Mouse (Mus musculus) frontal cortex, postnatal 14 days (tissue): ENCODE data around the gene Trappc2l.
A peak's percentile ranks its signal among the peaks of the same experiment; 100 is the strongest.

ENCODE experiments used
- DNase-seq, 2 experiments: peaks; one replicate each; pipeline ENCODE4 v3.0.0; 2022; ENCODE audit warnings: low spot score in 2 of 2

Gene Trappc2l

DNA sequence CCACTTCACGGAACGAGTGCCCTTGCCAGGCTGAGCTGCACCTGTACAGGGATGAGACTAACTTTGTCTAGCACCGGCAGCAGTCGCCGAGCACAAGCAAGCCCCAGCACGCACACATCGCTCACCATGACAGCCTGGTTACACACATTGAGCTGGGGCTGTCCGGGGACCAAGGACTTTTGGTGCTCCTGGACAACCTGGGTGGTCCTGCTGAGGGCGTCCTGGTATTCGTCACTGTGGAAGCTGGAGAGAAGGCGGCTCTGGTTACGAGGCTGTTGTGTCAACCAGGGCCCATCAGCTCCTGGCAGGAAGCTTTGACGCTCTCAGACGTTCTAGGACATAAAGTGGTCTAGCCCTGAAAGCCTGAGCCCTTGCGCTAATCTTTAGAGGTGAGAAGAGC is 30.5 kb upstream of the Trappc2l start:
- DNase-seq: no peak

- no peak for DNase-seq
These were observed 26.5 kb upstream of the Trappc2l start for GRCm38 (mm10) chr8:122584981-122585380.

DNA sequence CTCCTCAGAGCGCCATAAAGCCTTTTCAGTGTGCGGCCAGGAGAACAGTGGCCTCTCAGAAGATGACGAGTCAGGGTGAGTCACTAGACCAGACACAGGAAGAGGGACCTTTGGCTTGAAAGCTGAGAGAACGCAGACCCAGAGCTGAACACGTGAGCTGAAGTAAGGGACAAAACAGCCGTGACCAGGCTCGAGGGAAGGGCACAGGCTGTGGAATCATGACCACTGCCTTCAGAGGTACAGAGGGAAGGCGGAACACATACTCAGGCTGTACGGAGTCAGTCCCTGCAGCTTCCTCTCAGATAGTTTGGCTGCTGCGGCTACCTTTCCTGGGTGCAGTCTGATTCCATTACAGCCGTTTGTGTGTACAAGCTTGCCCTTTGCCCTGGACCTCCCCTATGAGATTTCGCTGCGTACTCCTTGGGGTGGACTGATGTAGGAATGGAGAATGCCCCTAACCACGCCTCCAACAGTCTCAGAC is 26.0 kb upstream of the Trappc2l start:
- no peak for DNase-seq

- DNase-seq: no peak
These were observed 25.3 kb upstream of the Trappc2l start for GRCm38 (mm10) chr8:122586171-122586570.

DNA sequence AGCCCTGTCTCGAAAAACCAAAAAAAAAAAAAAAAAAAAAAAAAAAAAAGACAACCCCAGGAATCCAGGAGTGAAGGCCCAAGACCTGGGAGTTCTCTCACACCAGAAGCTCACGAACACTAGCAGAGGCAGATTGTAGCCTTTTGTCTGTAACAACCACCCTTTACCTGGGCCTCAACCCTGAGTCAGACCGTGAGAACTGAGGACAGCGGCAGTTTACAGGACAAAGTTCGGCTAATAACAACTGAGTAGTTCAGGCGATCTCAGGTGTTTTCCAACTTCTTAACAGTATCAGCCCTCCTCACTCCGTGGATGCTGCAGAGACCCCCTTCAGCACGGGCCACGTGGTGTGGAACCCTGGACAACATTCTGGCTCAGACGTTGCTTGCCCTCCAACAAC is 24.7 kb upstream of the Trappc2l start:
- no peak for DNase-seq

- DNase-seq: no peak
These were observed 18.2 kb upstream of the Trappc2l start for GRCm38 (mm10) chr8:122593240-122593639.

DNA sequence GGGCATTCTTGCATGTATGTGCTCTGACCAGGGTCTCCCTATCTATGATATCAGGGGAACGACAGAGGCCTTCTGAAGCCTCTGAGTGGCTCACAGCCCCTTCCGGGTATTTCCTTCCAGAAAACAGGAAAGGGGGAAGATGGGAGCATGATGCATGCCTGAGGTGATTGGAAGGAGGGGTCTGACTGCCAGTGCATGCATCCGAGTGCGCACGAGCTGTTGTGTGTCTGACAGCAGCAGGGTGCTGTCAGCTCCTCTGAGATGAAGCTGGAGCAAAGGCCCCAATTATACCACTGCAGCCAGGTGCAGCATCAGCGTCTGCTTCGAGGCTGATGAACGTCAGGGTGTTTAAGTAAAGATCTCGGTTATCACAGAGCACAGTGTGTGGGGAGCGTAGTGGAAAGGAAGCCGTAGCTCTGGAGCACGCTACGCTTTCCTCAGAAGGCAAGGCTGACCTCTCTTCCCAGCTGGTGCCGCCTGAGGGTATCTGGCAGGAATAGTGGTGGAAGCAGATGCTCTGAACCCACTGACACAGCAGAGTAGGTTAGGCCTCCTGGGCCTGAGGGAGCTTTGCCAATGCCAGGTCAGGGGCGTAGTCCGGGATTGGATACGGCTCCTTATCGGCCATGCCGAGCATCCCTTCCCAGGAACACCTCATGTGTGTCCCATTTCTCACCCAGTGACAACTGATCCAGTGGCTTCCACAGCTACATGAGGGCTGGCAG is 17.5 kb upstream of the Trappc2l start:
- DNase-seq: no peak

- no peak for DNase-seq
These were observed 15.4 kb upstream of the Trappc2l start for GRCm38 (mm10) chr8:122596031-122596430.

- no peak for DNase-seq
These were observed 10.8 kb upstream of the Trappc2l start for GRCm38 (mm10) chr8:122600666-122601065.

DNA sequence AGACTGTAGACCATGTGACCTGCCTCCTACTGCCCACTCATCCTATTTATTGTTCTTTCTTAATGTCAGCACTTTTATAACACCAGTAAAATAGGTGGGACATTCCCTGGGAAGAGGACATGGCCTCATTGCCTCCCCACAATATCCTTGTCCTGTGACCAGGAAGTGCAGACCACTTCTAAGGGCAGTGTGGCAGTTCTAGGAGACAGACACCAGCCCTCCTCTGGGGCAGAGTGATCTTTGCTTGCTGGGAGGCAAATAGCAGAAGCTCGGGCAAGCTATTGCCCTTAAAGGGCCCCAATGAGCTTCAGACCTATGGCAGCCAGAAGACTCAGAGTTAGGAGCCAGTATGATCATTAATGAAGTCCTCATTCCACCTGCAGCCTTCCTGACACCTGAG is 6.8 kb upstream of the Trappc2l start:
- DNase-seq: no peak

DNA sequence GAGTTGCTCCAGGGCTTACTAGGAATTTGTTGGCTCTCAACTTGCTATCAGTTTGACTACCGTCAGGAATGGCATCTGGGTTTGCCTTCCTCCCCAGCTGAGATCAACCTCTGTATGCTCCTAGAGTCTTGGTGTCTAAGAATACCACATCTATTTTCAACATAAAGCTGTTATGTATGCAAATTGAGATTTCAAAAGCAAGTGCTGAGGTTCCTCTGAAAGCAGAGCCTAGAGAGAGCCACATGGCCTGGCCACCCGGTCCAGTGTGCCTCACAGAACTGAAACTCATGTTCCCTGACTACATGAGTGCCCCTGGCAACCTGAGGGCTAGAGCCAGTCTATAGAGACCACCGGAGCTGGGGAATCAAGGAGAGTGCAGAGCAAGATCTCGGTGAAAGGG is 6.1 kb upstream of the Trappc2l start:
- no peak for DNase-seq

GRCm38 (mm10) chr8:122606810-122607209 is 4.6 kb upstream of the Trappc2l start:
- DNase-seq: no peak

DNA sequence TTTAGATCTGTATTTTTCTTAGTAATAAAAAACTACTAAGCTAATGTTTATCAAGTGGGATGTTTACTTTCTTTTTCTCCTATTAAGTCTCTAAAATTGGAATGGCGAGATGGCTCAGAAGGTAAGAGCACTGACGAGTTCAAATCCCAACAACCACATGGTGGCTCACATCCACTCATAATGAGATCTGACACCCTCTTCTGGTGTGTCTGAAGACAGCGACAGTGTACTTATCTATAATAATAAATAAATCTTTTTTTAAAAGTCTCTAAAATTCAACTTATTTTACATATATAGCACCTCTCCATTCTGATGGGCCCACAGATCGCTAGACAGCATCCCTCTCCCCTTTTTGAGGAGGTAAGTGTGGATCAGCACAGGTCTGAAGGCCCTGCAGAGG is 1.2 kb upstream of the Trappc2l start:
- DNase-seq: no peak

- no peak for DNase-seq
These were observed 695 bp upstream of the Trappc2l start for GRCm38 (mm10) chr8:122610612-122611277.

- DNase-seq: no peak
These were observed 4.9 kb downstream of the Trappc2l start for GRCm38 (mm10) chr8:122616181-122616905.

GRCm38 (mm10) chr8:122617947-122618546 is 6.6 kb downstream of the Trappc2l start:
- DNase-seq: peak in 1 of 2 experiments; percentile 59

DNA sequence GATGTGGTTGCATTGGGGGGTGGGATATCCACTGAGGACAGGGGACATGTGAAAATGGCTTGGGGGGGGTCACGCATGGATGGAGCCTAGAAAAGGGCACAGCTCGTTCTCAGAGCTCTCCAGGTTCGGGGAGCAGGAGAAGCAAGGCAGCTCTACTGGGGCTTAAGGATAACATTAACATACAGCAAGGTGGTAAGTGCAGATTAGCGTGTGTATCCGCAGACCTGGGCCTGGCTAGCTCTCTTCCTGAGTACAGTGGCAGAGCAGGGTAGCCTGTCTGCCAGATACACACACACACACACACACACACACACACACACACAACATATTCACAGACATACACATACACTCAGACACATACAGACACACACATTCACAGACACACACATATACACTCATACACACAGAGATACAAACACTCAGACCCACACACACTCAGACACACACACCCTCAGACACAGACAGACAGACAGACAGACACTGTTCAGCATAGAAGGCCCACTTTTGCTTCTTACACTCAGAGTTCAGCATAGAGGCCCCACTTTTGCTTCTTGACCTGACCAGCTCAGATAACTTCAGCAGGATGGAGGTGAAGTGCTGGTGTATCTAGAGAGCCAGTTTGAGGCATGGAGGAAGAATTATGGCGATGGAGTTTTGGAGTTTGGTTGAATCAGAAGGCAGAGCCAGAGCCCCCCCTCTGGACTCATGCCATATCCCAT is 7.4 kb downstream of the Trappc2l start:
- DNase-seq: no peak

- DNase-seq: no peak
These were observed 9.0 kb downstream of the Trappc2l start for GRCm38 (mm10) chr8:122620446-122620845.

GRCm38 (mm10) chr8:122622727-122623126 is 11.3 kb downstream of the Trappc2l start, which contains the start of gene Pabpn1l:
Gene Pabpn1l, minus strand, starts transcription at chr8:122622739.
- no peak for DNase-seq

DNA sequence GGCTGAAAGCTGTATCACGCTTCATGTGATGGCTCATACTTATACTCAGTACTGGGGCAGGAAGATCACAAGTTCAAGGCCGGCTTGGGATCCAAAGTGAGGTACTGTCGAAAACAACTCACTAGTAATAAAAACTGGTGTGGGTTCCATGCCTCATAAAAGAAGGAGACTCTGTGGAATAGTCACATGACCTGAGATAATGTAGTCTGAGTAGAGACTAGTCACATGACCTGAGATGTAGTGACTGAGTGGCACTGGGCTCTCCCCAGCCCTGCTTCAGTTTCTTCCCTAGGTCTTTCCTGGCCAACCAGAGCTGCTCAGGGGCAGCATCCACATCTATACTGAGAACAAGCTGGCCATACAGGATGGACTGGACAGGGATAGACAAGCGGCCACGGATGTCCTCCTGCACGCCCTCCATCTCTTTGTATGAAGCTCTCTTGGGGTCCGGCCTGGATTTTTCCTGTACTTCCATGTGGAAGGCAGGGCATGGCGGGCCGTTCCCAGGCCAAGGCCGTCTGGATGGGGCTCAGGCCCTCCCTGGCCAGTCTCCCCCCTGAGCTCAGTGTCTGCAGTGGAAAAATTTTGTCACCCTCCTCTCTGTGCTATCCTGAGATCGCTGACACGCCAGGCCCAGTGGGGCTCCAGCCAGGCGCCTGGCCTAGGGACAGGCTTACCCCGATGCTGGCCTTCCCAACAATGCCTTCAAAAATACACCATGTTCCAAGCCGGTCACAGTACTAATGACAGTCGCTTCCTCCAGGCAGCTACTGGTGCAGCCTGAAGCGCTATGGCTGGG is 12.6 kb downstream of the Trappc2l start:
- DNase-seq: no peak

DNA sequence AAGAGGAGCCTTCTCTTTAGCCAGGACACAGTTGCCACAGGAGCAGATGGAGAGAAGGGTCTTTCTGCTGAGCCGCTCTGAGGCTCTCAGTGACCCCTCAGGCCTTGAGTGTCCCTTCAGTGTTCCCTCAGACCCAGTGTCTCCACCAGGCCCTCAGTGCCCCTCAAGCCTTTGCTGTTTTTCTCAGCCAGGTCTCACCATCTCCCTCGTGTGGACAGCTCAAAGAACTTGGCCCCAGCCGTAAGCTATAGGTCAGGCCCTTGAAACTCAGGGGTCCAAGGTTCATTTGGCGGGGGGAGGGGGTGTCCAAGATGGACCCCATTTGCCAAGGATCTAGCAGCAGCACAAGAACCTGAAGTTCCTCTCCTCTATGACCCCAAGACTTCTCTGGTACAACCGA is 13.2 kb downstream of the Trappc2l start:
- no peak for DNase-seq
